Mouse (Mus musculus): Measurements from ENCODE around the gene Aif1l.
"Not testable (repeated sequence)": the region's sequence is repeated elsewhere in the genome, so short reads cannot be mapped to it uniquely, and the experiment has no call there.

Gene Aif1l

DNA sequence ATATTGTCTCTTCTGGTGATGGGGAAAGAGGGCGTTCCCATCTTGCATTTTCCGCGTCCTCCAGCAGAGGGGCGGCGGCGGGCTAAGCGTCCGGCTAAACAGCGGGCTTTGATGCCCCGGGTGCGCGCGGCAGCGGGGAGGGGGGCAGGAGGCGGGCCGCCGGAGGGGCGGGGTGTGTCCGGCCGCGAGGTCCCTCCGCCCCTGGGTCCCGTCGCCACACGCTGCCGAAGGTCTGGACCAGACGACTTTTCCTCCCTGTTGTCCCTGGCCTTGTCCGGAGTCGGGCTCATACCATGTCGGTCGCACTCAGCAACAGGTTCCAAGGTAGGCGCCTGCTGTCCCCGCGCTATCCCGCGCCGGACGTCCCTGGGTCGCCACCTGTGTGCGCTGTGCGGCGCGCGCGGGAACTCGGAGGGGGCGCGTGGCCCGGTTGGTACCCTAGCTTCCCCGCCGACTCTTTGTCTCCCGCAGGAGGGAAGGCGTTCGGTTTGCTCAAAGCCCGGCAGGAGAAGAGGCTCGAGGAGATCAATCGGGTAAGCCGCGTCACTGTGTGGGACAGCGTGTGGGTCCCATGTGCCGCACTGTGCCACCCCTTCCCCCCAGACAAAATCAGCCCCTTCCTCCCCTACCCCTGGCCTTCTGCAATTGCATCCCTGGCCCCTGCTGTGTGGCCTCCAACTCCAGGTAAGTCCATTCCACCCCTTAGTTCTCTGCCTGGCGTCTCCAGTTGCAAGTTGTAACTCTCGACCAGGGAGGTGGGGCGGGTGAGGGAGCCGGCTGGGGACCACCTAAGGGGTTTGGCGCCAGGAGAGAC, at the start of gene Aif1l:
Aif1l (plus strand) TSS at position 82 of the 814 bp plus-strand sequence.
- DNase-seq, result no peak

DNA sequence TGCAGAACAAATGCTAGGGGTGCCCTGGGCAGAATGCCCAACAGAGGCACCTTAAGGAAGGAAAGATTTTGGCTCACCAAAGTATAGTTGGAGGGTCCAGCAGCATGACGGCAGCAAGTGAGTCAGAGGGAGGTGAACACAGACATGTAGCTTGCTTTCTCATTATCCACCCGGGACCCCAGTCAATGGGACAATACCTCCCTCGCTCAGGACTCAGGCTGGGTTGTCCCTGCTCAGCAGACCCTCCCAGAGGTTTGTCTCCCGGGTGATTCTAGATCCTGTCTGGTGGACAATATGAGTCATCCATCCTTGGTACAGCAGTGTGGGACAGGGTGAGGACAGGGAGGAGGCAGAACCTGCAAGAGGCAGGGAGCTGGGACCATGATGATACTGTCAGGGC, 49.0 kb upstream of the Aif1l start:
- no peak for DNase-seq

DNA sequence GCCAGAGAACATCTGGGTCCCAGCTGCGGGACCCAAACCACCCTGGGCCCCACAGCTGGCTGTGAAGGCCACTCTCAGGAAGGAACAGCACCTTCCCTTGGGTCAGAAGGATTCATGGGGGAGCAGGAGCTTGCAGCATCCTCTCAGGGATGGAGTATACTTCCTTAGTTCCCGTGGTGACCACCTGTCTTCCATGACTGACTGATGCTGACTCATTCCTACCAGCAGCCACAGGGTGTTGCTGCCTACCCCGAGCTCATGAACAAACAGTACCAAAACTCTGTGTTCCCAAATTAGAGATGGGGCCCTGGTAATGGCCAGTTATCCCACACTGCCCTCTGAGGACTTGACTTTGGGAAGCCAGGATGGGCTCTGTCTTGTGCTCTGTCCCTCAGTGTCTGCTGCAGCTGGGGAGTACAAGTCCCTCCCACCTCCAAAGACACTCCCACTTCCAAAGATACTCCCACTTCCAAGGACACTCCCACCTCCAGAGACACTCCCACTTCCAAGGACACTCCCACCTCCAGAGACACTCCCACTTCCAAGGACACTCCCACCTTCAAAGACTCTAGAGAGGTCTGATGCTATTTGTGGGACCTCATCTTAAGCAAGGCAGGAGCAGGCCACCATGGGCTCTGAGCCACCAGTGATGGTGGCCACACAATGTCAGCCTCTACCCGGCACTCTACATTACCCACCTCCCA, 48.1 kb upstream of the Aif1l start:
- no peak for DNase-seq

DNA sequence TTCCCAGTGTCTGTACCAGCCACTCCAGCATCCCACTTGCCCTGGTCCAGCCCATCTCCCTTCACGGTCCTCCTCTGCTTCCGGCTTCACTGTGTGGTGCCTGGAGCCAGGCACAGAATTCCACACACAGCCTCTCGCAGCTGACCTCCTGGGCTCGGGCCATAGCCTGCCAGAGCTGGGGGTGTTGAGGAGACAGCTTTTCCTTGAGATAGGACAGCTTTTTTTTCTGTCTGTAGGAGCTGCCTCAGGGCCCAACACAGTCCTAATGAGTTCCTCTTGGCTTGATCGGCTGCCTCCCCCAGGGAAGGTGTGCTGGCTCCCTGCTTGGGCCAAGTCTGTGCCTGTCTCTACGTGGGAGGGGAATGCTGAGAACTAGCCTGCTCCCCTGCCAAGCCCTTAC, 45.9 kb upstream of the Aif1l start:
- no peak for DNase-seq

DNA sequence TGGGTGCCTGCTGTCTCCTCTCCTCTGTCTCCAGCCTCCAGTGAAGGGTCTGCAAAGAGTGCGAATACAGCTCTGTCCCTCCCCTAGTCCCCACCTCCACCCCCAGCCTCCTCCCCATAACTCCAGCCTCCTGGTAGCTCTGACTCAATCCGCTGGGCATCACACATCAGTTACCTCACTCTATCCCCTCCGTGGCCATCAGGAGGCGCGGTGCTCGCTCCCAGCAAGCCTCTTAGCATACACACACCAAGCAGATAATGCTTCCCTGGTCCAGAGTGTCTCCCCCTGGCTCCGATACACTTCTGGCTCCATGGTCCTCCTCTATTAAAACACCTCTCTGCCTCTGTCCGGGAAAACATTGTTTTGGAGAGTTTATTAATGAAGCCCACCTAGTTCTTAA, 45.3 kb upstream of the Aif1l start:
- no peak for DNase-seq

DNA sequence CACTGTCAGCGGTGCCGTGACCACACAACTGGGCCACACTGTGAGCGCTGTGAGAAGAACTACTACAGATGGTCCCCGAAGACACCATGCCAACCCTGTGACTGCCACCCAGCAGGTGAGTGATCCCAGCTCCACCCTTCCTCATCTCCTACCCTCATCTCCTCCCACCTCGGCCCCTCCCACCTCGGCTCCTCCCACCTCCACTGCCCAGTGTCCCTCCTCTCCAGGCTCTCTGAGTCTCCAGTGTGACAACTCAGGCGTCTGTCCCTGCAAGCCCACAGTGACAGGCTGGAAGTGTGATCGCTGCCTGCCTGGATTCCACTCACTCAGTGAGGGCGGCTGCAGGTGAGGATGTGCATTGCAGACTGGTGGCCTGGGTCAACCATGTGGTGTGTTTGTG, 44.3 kb upstream of the Aif1l start:
- DNase-seq, result no peak

DNA sequence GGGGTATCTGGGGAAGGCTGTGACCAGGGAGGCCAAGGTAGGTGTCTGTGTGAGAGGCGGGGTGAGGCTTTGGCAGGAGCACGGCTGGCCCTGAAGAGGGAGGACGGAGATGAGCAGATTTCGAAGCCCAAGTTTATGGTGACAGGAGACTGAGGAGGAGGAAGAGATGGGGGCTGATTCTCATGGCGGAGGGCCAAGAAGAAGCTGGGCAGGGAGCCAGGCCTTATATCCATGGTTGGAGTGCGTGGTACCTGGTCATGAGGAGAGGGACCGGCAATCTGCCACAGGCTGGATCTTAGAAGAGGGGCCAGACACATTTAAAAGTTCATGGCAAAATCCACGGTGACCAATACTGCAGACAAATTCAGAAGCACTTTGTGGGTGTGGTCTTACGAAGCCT, 43.5 kb upstream of the Aif1l start:
- DNase-seq, result no peak

DNA sequence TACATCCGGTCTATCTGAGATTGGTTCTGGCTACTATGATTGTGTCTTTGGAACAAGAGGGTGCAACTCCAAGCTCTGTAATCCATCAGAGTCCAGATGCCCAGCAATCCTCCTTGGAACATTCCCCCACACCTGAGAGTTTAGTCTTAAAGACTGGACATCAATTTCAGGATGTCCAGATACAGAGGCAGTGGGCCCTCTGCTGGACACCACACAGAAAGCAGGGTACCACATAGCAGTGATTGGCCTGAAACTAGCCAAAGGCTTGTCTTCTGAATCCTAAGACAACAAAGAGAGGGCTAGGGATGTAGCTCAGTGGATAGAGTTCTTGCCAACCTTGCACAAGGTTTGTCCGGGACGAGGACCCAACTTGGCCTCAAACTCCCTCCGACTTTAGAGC, 37.4 kb upstream of the Aif1l start:
- DNase-seq, result no peak

DNA sequence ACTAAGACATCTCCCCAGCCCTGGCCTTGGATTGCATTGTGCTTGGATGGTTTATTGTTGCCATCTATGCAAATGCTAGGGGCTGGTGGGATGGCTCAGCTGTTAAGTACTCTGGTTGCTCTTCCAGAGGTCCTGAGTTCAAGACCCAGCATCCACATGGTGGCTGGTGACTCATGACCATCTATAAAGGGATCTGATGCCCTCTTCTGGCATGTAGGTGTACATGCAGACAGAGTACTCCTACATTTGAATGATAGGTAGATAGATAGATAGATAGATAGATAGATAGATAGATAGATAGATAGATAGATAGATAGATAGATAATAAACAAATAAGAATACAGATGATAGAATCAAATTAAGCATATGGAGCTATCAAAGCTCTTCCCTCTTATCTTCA, 35.7 kb upstream of the Aif1l start:
- DNase-seq, result not testable (repeated sequence)

DNA sequence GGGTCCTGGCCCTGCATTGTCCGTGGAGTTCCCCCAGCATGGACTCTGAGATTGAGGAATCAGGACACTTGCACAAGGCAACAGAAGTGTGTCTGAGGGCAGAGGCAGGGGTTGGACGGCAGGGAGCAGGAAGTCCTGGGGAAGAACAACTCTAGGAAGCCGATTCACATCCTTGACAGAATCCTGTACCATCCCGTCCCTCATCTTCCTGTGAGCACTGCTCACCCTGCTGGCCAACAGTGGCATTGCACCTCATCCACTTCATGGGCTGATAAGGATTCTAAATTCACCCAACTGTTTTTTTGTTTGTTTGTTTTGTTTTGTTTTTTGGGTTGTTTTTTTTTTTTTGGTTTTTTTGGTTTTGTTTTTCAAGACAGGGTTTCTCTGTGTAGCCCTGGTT, 34.8 kb upstream of the Aif1l start:
- DNase-seq, result peak; percentile 51

DNA sequence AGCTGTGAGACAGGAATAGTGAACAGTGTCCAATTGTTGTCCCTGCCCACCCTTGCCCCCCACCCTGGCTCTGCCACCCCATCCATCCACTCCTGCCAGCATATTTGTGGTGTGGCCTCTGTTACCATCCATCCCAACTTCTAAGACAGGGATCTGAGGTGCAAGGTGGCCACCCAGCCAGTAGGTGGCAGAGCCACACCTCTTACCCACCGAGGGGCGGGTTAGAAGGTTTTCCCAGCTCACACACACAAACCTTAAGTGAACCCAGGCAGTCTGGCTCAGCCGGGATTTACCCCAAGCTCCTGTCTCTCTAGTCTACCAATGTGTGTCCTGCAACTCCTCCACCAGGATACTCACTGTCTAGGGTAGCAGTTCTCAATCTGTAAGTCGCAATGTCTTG, 32.3 kb upstream of the Aif1l start:
- DNase-seq, result no peak

DNA sequence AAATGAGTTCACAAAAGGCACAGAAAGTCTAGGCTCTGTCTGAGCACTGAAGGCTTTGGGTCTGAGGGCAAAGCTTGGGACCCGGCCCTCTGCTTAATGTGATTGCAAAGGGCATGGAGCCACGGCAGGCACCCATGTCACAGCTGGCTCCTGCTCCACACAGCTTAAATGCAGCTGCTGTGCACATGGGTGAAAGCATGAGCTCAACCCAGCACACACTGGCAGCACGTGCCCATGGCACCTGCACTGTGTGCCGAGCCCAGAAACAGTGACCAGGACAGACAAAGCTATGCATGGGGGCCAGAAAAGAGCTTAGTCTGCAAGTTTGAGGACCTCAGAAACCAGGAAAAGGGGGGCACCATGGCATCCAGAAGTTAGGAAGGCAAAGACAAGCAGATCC, 26.3 kb upstream of the Aif1l start:
- no peak for DNase-seq

DNA sequence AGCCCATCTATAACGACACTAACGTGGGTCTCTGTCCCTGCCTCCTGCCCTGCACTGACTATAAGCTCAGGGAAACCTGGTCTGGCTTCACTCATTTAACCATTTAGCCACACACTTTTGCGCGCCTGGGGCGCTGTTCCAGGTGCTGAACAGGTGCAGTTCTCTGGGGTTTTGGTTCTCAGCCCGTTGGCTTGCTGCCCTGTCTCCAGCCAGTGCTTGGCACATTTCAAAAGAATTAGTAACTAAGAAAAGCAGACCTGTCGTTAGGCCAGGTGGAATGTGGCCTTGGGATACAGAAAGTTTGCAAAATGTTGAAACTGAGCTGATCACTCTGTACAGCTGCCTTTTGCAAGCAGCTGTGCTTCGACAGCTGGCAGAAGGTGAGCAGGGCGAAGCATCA, 25.1 kb upstream of the Aif1l start:
- peak; percentile 28 for DNase-seq

DNA sequence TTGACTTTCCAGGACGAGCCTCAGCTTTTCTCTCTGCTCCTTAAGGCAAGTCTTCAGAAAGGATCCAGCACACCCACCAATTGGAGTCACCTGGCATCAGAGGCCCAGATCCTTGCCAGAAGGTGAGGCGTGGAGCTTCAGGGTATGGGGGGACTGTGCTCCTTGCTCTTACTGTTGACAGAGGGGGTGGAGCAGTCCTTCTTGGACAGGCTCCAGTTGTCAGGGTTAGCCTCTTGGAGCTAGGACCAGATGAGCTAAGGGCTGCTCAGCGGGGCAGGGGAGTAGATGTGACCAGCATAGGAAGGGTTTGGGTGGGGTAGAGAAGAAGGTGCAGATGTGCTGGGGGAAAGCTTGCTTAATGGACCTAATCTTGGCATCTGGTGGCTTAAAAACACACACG, 24.0 kb upstream of the Aif1l start:
- no peak for DNase-seq

DNA sequence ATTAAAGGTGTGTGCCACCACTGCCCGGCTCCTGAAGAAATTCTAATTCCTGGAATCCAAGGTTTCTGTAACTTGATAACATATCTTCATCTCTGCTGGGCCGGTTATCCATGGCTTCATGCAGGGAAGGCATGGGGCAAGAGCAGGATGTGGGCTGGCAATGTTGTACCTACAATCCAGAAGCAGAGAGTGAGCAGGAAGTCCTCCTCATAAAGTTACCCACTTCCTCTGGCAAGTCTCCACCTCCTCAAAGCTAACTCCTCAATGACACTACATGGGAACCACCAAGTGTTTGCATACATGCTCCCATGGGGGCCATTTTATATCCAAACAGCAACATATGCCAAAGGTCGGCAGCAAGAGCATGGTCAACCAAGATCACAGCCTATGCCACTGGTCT, 20.3 kb upstream of the Aif1l start:
- DNase-seq, result no peak

DNA sequence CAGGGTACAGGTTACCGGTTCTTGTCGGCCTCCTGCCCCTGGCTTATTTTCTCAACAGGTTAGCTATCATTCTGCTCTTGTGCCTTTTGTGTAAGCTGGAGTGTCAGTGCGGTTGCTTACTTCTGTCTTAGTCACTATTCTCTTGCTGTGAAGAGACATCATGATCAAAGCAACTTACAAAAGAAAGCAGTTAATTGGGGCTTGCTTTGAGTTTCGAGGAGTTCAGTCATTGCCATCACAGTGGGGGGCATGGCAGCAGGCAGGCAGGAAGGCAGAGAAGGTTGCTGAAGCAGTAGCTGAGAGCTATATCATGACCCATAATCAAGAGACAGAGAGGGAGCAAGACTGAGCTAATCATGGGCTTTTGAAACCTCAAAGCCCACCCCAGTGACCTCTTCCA, 15.4 kb upstream of the Aif1l start:
- DNase-seq, result no peak

DNA sequence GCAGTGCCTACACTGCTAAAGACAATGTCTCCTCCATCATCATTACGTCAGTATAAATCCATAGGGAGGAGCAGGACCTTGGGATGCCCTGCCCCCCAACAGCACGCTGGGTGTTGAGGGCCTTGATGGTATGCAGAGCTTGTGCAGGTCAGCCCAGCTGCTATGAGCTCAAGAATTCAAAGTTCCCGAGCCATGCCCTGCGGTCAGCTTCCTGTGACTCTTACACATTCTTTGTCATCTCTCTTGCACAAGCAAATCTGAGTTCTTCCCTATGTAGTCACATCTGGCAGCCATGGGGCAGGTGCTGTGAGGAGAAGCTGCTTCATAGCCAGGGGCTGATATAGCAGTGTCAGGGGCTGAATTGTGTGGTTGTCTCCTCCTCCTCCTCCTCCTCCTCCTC, 14.9 kb upstream of the Aif1l start:
- no peak for DNase-seq

DNA sequence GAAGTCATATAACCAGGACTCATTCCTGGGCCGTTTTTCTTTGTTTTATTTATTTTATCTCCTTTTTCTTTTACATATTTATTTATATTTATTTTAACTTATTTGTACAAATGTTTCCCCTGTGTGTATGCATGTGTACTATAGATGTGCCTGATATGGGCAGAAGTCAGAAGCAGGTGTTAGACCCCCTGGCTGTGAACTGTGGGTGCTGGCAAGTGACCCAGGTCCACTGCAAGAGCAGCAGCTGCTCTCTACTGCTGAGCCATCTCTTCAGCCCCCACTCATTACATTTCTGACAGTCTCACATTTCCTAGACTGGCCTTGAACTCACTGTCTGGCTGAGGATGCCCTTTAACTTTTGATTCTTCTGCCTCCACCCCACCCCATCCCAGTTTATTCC, 11.6 kb upstream of the Aif1l start:
- DNase-seq, result no peak

DNA sequence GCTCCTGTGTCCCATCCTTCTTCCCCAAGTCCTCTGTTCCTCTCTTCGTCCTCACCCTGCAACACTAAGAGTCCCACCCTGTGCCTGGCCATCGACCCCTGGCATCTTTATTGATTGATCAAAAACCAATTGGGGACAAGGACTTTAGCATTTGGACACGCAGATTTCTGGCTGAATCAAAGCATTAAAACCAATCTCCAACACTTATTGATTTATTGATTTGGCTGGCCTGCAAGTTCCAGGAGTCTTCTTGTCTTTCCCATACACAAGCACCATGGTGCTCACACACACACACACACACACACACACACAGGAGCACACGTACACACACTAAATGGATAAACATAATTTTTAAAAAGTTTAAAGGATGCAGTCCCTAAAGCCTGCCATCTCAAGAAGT, 6.9 kb upstream of the Aif1l start:
- DNase-seq, result no peak

DNA sequence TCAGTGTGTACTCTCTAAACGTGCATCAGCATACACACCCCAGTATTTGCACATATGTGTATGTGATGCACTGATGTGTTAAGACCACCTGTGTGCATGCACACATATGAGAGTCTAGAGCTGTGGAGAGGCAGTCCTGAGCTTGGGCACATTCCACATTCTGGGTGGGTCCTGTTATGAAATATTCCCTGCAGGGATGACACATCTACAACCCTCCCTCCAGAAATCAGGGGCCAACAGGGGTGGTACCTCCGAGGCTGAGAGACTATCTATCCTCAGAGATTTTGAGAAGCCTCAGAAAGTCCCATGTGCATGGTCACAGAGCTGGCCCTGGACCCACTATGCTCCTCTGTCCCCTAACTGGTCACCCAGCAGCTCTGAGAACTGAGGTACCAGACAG, 4.4 kb upstream of the Aif1l start:
- no peak for DNase-seq

DNA sequence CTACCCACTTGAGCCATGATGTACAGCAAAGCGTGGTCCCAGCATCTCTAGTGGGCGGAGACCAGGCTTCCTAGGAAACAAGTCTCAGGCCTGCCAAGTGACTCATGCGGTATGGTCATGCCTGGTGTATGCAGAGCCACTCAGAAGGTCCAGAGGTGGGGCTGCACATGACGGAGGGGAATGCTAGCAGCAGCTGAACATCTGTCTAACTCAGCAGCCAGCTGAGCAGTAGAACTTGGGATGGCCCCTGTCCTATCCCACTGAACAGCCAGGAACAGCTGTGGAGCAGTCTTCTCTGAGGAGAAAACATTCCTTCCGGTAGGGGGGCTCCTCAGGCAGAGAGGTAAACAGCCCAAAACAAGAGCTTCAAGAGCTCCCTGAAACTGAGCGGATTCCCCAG, 1.5 kb upstream of the Aif1l start:
- no peak for DNase-seq

DNA sequence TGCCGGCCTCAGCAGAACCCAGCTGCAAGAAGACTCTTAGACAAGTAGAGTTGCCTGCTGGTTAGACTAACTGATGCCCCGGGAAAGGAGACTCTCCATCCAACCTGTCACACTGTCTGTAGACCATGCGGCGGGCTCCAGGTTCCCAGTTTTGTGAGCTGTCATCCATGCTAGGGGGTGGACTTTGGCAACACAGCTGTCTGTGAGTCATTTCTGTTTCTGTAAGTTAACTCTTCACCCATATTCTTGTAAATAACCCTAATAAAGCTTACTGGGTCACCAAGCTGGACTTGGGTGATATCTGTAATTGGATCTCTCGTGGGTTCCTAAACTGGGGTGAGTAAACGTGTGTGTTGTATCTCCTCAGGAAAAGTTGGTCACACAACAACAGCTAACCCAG, 1.1 kb upstream of the Aif1l start:
- DNase-seq, result no peak

DNA sequence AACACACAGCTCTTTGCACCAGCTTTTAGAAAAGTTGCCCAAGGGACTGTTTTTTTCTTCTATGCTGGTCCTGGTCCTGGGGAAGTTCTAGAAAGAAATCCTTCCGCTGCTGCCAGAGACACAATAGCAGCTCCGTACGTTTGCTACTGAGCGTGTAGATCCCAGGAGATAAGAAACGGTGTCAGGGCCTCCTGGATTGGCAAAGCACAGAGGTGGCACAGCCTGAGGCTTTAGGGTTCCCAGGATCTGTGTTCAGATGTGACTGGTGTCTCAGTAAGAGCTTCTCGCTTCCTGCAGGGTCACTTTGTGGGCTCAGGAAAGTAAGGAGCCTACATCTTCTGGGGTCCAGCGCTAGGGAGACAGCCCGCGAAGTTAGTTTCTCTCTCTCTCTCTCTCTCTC, 1.0 kb downstream of the Aif1l start:
- DNase-seq, result no peak

DNA sequence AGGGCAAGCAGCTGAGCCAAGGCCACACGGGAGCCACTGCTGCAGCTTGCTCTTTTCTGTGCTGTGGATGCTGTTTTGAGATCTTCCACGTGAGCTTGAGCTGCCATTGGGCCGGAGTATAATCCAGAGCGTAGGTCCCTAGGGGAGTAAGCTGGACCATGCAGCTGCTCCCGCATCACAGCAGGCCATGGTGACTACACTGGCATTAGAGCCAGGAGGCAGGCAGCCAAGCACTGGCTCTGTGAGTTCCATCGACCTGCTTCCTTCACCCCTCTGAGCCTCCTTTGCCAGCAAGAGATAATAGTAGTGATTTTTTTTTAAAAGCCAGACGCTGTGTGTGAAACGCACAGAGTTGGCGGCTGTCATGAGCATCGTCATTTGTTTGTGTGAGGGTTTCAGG, 2.3 kb downstream of the Aif1l start:
- no peak for DNase-seq

DNA sequence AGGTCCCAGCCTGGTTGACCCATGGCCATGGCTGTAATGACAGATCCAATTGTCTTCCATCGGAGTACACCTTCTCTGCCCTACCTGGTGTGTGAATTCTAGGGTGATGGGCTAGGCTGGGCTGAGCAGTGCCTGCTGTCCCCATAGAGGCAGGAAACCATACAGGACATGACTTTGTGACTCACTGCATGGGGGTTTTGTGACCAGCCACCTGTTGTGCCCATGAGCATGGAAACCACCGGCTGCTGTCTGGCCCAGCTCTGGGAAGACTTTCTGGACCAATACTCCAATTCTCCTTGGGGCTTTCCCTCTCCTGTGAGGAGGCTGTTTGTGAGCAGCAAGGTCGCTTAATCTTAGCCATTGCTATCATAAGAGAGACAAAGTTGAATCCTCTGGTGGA, 2.8 kb downstream of the Aif1l start:
- DNase-seq, result no peak

Measured in cerebellum, adult 11-12 months (tissue).